Mouse (Mus musculus): ENCODE measurements around the gene Bsdc1. TPM values are rescaled to one million over a fixed set of nuclear protein-coding genes. Genes with fewer than 3 reads are reported as not detected.

Bsdc1 gene
- total RNA-seq, 2 experiments from 2014 or later: 127 to 200 TPM

DNA sequence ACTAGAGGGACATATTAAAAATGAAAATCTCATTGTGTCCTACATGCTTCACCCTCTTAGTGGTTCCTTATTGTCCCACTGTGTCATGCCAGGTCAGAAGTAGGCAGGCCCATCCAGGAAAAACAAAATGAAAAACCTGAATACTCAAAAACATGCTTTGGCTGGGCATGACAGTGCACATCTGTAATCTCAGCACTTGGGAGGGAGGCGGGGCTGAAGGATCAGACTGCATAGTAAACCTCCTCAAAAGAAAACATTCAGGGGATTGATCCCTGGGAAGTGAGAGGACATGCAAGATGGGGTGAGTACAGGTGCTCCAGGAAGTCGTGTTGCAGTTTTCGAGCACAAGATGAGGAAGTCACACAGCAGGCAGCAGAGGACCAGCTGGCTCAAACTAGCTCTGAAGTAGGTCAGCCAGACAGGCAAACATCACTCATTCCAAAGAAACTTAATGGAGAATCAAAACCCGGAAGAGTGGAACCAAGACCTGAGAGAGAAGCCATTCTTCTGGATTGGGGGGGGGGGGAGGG, 3.0 kb downstream of the Bsdc1 start:
- ATAC-seq (replicated peaks; ENCODE audit: low FRiP score, poor library complexity, severe bottlenecking): peak; percentile 21; the same call in 1 of the 2 replicates

DNA sequence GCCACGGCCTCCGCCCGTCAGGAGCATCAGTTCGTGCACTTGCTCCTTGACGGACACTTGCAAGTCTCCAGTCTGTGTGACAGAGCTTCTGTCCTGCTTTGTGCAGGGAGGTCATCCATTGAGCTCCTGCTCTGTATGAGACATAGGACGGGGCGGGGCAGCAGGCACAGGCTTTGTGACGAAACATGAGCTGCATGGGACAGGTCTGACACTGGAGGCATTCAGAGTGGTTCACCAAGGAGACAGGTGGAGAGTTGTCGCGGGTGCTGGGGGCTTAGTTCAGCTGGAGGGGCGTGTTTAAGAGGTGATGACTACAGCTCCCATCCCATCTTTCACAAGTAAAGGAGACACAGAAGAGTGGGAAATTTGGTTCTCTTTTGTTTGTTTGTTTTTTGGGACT, 14.7 kb downstream of the Bsdc1 start:
- no peak for ATAC-seq (replicated peaks; ENCODE audit: low FRiP score, poor library complexity, severe bottlenecking)

DNA sequence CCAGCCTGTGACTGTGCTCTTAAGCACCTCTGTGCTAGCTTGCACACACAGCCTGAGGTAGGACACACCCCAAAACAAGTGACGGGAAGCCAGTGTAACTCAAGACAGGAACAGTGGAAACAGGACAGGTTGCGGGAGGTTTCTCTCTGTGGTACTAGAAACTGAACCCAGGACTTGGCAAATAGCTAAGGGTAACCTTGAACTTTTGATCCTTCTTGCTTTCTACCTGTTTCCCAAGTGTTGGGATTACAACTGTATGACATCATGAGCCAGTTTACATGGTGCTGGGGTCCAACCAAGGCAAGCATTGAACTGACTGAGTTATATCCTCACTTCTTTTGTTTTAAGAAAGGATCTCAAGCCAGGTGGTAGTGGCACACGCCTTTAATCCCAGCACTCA, 18.5 kb downstream of the Bsdc1 start:
- no peak for ATAC-seq (replicated peaks; ENCODE audit: low FRiP score, poor library complexity, severe bottlenecking)

GRCm38 (mm10) chr4:129481090-129481489, 19.7 kb downstream of the Bsdc1 start:
- no peak for ATAC-seq (replicated peaks; ENCODE audit: low FRiP score, poor library complexity, severe bottlenecking)

DNA sequence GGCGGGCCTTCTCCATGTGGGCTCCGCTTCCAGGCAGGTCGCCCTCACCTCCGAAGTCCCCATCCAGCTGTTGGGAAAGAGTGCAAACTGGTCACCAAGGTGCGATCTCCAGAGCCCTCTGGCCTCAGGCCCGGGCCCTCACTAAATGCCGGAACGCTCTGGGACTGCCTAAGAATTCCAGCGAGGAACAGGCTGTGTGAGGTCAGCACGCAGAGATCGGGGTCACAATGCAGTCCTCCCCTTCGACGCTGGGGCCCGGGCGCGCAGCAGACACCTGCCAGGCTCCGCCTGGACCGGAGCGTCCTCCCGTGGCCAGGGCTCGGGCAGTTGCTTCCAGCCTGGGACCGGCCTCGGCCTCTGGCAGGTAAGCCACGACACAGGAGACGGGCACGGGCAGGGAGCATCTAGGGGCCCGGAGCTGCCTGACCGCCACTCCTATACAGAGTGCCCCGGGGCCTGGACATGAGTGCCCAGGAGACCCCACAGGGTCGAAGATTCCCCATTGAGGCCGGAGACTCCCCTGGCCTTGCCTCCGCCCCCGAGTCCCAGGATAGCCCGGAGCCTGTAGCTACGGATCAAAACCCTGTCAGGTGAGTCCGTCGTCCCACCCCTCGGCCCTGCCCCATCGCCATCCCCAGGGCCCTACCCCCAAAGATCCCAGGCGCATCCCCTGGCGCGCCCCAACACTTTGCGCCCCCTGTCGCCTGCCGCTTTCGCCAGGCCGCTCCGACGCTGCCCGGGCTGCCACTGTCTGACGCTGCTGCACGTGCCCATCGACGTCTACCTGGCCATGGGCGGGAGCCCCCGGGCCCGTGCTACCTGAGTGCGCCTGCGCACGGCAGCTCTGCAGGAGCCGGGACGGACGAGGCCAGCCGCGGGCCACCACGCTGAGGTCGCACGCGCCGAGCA, 29.8 kb downstream of the Bsdc1 start, which contains the start of the genes Tssk3 and Fam229a:
TSS of gene Tssk3 (minus strand) at position 51 of the 909 bp plus-strand sequence.
TSS of gene Fam229a (plus strand) at position 219 of the 909 bp plus-strand sequence.
- ATAC-seq (replicated peaks; ENCODE audit: low FRiP score, poor library complexity, severe bottlenecking): no peak

- ATAC-seq (replicated peaks; ENCODE audit: low FRiP score, poor library complexity, severe bottlenecking): no peak
Observed at GRCm38 (mm10) chr4:129494681-129495080, 33.3 kb downstream of the Bsdc1 start.

DNA sequence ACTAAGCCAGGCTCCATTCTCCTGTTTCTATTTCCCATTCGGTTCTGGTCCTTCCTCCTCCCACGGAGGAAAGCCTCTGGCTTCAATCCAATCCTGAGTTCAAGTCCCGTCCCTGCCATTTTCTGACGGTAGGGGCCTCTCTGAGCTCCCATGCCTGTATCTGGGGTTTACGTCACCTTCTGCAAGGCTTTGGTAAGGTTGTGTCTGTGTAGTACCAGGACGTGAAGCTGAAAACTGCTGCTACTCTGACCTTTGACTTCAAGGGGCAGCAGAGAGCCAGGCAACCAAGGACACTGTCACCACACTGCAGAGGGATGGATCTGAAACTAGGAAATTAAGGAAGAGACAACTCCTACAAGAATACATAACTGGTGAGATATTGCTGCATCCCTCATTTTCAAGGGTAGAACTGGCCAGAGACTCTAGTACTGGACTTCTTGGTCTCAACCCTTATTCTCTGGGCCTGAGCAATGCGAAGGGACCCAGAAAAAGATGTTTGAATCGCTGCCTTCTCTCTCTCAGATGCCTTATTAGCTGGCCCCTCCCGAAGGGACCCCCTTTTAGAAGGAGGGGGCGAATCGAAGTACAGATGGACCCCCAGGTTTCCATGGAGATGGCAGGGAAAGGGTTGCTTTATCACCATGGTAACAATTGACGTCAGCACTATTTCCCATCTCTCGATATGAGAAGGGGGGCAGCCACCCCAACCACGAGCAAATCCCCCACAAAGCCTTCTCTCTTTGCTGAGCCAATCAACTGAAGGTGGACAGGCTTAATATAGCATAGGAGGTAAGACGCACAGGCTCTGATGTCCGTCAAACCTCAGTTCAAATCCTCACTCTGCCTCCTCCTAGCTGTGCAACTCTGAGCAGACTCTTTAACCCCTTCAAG, 34.5 kb downstream of the Bsdc1 start:
- no peak for ATAC-seq (replicated peaks; ENCODE audit: low FRiP score, poor library complexity, severe bottlenecking)

DNA sequence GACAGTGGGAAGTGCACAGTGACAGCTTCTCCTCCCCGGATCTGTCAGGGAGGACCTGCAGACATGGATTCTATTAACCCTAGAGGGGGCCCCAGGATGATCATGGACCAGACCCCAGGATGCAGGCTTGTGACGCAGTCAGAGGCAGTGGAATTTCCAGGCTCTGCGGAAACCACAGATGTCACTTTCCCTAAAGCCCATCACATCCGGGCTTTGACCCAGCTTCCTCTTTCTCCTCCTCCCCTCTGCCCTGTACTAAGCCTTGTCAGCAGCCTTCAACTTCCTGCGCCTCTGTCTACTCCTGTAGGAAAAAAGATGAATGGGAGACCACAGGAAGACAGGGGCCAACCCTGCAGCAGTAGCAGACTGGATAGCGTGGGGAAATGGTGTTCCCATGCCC, 35.2 kb downstream of the Bsdc1 start:
- no peak for ATAC-seq (replicated peaks; ENCODE audit: low FRiP score, poor library complexity, severe bottlenecking)

GRCm38 (mm10) chr4:129498941-129499340, 37.6 kb downstream of the Bsdc1 start:
- no peak for ATAC-seq (replicated peaks; ENCODE audit: low FRiP score, poor library complexity, severe bottlenecking)

GRCm38 (mm10) chr4:129500017-129500416, 38.6 kb downstream of the Bsdc1 start:
- ATAC-seq (replicated peaks; ENCODE audit: low FRiP score, poor library complexity, severe bottlenecking): no peak

GRCm38 (mm10) chr4:129500607-129501566, 39.5 kb downstream of the Bsdc1 start:
- ATAC-seq (replicated peaks; ENCODE audit: low FRiP score, poor library complexity, severe bottlenecking): peak; percentile 55; the same call in 1 of the 2 replicates

DNA sequence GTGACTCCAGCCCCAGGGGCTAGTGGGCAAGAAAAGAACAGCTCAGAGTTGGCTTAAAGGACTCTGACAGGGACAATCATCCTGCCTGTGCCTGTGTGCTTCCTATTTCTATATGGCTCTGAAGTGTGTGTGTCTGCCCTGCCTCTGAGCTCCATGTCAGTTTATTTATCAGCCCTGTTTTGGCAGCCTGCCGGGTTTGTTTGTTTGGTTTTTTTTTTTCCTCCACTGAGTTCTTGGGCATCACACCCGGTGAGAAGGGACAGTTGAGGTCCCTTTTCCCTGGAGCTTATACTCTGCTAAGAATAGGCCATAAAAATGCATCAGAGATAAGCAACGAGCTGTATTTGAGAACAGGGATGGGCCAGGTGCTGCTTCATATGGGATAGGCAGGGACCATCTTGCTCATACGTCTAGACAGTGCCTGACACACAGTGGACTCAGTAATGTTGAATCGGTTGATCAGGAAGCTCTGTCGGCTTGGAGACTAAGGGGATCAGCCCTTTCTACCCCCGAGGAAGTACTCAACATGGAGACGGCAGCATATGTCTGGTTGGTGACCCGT, 41.0 kb downstream of the Bsdc1 start:
- no peak for ATAC-seq (replicated peaks; ENCODE audit: low FRiP score, poor library complexity, severe bottlenecking)

GRCm38 (mm10) chr4:129502901-129503444, 41.6 kb downstream of the Bsdc1 start:
- no peak for ATAC-seq (replicated peaks; ENCODE audit: low FRiP score, poor library complexity, severe bottlenecking)

GRCm38 (mm10) chr4:129505511-129505910, 44.1 kb downstream of the Bsdc1 start:
- no peak for ATAC-seq (replicated peaks; ENCODE audit: low FRiP score, poor library complexity, severe bottlenecking)

- no peak for ATAC-seq (replicated peaks; ENCODE audit: low FRiP score, poor library complexity, severe bottlenecking)
Observed at GRCm38 (mm10) chr4:129507434-129508236, 46.3 kb downstream of the Bsdc1 start.

GRCm38 (mm10) chr4:129508237-129508515, 46.8 kb downstream of the Bsdc1 start:
- no peak for ATAC-seq (replicated peaks; ENCODE audit: low FRiP score, poor library complexity, severe bottlenecking)

DNA sequence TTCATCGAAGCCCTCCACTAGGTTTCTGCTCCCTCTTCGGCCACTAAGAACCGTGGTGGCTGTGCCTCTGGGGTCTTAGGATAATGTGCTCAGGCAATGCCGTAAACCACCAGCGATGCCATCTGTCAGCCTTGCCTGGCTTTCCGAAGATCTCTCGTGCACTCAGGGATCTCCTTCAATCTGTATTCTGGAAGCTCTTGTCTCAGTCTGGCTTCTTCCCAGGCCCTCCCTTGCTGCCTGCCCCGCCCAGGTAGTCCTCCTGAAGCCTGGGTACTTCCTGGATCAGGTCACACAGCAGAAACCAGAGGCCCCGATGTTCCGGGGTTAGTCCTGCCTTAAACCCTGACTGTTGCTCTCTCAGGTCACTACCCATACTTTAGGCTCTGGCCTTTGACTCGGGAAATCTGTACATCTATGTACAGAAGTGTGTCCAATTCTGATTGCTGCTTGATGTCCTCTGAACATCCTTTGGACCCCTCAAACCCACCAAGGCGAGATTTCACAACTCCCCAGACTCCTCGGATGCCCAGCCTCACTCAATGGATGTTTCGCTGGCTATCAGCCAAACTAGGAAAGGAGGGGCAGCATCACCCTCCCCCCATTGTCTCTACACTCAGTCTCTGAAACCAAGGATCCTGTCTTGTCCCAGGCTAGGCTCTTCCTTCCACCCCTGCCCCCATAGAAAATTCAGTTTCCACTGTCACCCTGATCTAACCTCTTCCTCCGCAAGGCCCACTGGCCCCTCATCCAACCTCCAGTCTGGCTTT, 47.6 kb downstream of the Bsdc1 start:
- ATAC-seq (replicated peaks; ENCODE audit: low FRiP score, poor library complexity, severe bottlenecking): no peak
